Mouse (Mus musculus): ENCODE measurements around the gene Stx18. TPM values are rescaled to one million over a fixed set of nuclear protein-coding genes. Genes with fewer than 3 reads are reported as not detected.

The Stx18 gene
- total RNA-seq, 2 experiments from 2014 or later: 10.9 to 23.5 TPM

DNA sequence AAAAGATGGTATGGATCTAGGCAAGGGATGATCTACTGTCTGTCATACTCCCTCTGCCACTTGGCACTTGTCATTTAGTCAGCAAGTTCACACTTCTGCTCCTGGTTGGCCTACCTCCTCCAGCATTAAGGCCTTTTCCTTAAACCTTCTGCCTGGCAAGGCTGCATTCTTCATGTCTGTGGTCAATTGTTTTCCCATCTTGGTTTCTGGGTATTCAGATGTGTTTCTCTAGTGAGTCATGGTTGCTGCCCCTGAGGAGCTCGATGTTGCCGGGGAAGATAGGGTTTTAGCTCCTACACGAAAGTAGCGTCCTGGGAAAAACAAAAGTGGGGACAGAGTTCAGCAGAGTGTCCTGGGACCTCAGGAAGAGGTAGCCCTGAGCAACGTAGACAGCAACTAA is 80.7 kb downstream of the Stx18 start:
- no peak for ATAC-seq (replicated peaks; ENCODE audit: low FRiP score, poor library complexity, severe bottlenecking)

GRCm38 (mm10) chr5:38121699-38122098 is 83.2 kb downstream of the Stx18 start:
- ATAC-seq (replicated peaks; ENCODE audit: low FRiP score, poor library complexity, severe bottlenecking): no peak

DNA sequence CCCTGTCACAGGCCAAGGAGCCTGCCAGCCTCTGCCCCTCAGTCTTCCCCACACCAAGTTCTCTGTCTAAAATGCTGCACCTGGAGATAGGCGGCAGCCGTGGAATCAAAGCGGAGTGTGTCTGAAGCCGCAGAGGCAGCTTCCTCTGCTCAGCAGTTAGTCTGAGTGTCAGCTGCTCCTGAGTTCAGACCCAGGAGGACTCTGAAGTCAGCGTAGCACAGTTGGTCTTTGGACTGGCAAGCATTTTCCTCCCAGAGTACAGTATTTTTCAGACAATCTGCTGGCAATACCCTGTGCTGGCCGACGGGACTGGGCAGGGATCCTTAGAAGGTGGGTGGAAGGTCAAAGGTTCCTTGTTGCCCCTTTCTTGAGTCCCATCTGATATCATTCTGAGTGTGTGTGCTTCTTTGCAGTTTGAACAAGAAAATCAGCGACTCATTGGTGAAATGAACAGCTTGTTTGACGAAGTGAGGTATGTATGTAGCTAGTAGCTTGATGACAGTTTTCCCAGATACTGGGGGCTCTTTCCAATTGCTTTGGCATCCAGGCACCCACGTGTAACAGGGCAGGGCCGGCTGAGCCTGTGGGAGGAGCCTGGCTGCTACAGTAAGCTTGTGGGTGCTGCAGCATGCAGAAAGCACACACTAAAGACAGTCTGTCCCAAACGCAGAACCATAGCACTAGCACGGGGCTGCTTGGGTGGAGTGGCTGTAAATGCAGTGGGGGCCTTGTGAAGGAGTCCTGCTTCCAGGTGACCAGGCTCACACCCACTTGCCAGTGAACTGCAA is 88.2 kb downstream of the Stx18 start:
- no peak for ATAC-seq (replicated peaks; ENCODE audit: low FRiP score, poor library complexity, severe bottlenecking)

GRCm38 (mm10) chr5:38129339-38129738 is 90.8 kb downstream of the Stx18 start:
- ATAC-seq (replicated peaks; ENCODE audit: low FRiP score, poor library complexity, severe bottlenecking): no peak

DNA sequence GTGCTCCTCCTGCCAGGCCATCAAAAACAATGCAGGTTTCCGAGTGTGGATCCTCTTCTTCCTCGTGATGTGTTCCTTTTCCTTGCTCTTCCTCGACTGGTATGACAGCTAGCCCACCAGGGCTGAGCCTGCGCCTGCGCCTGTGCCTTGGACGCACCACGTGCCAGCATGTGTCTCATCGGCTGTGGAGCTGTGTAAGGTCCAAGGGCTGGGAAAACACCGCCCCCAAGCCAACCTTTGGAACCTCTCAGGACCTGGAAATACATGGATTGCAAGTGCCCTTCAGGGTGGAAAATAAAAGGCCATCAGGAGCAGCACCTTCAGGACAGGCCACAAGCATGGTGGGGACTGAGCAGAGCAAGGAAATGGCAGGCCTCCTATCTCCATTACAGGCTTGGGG is 97.7 kb downstream of the Stx18 start:
- ATAC-seq (replicated peaks; ENCODE audit: low FRiP score, poor library complexity, severe bottlenecking): no peak

DNA sequence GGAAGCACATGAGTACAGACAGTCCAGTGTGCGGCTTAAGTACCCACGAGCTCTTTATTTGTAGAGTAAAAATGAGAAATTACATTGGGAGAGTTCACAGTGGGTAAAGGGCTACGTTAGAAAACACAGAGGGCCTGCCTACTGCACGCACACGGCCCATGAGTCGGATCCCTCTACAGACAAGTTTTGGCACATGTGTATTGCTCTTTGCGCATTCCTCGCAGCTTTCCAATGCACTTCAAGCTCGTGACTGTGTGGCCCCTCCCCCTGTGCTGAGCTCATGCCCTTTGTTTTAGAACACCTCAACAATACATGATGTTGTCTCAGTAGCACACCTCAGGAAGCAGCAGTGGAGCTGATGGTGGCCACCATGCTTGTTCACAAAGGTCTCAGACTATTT is 98.6 kb downstream of the Stx18 start:
- no peak for ATAC-seq (replicated peaks; ENCODE audit: low FRiP score, poor library complexity, severe bottlenecking)

DNA sequence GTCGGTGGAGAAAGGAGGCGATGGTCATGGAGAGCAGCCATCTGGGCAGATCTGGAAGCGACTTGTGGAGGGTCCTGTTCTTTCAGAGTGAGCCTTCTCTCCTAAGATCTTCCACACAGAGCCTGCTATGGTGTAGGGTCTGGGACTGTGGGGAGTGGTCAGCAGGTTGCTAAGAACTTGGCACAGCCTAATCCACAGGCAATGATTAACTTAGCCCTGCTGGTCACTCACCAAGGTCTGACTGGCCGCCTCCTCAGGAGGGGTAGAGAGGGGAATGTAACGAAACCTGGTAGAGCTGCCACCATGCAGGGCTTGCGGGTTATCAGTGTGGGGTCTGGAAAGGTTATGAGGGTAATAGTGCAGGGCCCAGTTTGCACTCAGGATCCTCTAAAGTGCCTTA is 102.4 kb downstream of the Stx18 start:
- ATAC-seq (replicated peaks; ENCODE audit: low FRiP score, poor library complexity, severe bottlenecking): no peak

GRCm38 (mm10) chr5:38146524-38146923 is 108.0 kb downstream of the Stx18 start:
- no peak for ATAC-seq (replicated peaks; ENCODE audit: low FRiP score, poor library complexity, severe bottlenecking)

DNA sequence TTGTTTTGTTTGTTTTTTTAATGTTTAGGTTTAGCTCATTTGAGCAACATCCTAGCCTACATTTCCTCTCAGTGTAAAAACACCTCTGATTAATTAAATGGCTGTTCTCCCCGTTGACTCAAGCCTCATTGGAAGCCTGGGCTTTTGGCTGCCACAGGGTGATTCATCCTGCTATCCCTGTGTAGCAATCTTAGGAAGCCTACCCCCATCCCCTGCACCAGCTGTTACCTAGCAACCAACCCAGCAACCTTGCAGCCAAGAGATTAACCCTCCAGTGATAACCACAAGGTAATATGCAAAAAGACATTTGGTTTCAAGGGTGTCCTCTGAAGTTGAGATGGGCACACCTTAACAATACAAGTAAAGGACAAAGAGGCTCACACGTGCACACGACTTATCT is 112.7 kb downstream of the Stx18 start:
- ATAC-seq (replicated peaks; ENCODE audit: low FRiP score, poor library complexity, severe bottlenecking): no peak

DNA sequence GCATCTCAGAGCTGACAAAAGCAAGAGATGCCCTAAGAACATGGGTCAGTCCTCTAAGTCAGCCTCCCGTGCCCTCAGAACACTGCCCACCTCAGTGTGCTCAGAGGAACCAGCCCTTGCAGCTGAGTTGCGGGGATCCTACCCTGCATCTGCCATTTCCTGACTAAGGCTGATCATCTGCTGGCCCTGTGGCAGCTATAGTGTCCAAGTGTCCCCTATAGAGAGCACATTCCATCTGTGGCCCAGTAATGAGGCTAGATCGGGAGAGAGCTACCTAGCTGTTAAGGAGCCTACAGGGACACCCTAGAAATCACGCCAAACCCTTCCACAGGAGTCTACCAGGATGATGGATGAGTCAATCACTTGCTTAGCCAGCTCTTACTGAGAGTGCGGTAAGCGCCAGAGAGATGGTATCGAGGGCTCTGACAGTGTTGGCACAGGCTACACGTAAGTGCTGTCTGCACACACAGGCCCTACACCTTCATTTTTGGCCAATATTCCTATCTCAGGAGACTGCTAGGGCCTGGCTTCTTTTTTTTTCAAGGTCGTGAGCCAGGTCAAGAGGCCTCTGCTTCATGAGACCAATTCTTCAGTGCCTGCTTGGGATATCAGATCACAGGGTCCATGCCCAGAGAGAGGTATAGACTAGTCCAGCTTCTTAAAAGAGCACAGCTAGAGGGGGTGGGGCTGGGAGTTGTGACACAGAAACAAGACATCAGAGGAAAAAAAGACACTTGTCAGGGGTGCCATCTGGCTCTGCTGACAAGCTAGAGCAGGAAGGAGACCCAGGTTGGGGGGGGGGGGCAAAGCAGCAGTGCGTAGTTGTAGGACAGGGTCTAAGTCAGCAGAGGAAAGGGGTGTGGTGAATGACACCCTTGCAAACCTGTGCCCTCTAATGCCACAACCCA is 113.9 kb downstream of the Stx18 start:
- ATAC-seq (replicated peaks; ENCODE audit: low FRiP score, poor library complexity, severe bottlenecking): no peak

- no peak for ATAC-seq (replicated peaks; ENCODE audit: low FRiP score, poor library complexity, severe bottlenecking)
Measured at GRCm38 (mm10) chr5:38153636-38154035, 115.1 kb downstream of the Stx18 start.

DNA sequence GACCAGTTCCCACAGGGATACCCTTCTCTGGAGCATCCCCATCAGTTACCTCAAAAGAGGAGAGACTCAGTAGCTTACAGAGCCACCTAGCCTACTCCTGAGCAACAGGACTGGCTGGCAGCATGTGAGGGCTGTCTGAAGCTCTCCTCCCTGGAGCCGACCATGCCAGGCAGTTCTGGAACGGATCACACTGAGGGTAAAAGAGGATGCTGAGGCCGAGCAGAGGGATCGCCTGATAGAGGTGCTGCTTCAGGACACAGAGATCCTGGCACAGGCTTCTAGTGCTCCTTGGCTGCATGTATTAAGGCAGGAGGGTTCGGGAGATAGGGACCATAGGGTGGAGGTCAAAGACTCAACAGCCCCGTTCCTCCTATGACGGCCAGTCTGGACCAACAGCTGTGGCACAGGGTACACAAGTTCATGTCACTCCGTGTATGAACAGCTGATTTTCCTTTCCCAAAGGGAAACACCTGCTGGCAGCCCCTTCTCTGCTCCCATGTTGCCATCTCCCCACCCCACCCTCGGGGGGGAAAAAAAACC is 119.0 kb downstream of the Stx18 start:
- no peak for ATAC-seq (replicated peaks; ENCODE audit: low FRiP score, poor library complexity, severe bottlenecking)

DNA sequence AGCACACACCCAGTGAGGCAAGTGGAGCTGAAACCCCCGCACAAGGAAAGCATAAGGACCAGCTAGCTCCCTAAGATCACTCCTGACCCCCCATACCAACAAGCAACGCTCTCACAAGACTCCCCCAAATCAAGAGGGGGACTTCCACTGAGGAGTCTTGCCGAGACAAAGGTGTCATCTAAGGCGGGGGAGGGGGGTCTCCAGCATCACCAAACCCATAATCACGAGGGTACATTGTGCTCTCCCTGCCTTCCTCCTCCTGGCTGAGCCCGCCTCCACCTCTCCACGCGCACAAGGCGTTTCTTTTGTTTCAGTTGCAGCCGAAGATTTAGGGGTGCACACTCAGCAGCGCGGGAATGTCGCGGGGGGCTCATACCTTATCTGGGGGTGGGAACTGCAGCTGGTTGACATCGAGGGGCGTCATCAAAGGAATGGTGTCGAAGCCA is 120.0 kb downstream of the Stx18 start:
- ATAC-seq (replicated peaks; ENCODE audit: low FRiP score, poor library complexity, severe bottlenecking): no peak

DNA sequence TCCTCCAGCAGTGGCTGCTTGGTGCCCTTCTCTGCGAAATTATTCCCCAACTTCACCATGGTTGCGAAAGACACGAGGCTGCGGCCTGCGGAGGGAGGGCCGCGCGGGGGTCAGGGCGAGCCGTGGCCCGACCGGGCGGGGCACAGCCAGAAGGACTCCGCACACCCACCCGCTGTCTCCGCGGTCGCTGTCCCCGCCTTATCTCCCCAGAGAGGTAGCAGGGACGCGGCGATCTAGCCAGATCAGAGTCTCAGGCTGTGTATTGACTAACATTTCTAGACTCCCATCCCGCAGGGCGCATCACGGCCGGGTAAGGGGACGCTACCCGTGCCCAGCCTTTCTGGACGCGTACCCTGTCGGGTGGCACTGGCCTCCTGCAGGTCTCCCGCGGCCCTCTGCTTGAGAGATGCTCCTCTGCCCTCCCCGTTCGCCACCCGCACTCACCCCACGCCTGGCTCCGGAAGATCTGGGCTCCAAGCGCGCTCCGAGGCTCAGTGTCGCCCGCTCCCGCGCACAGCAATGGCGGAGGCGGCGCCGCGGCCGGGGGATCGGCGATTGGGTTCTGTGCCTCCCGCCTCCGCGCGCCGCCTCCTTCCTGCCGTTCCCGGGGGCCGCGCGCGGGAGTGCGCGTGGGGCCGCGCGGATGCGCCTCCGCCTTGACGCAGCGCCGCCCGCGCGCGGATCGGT is 120.5 kb downstream of the Stx18 start:
- ATAC-seq (replicated peaks; ENCODE audit: low FRiP score, poor library complexity, severe bottlenecking): no peak

DNA sequence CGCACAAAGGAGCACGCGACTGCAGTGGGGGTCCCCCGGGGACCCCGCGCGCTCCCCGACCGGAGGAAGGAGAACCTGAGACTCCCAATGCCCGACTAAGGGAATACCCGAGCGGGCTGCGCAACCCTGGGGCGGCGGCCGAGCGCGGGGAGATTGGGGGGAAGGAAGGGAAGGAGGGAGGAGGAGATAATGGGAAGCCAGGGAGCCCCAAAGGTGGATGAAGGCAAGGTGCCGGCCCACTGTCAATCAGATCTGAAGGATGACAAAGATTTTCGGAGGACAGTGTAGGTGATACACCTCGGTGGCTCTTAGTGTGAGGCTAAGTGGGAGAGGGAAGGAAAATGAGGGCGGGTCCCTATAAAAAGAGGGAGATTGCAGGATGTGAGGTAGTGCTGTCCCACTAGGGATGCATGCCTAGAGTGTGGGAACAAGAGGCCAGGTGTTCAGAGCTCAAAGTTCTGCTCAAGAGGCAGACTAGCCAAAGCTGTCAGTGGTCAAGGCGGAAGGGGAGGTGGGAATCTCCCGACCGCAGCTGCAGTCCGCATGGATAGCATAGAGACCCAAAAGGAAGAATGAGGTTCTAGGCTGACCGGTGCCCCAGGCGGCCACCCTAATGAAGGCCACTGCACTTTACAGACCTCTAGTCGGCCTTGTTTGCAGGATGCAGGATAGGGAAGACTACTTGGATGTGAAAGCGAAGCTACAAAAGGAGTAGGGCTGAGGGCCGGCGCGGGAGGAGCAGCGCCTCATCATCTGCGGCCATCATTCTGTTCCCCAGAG is 121.3 kb downstream of the Stx18 start, which contains the start of gene Nsg1:
Gene Nsg1, minus strand, starts transcription at position 274 of the 780 bp plus-strand sequence.
- ATAC-seq (replicated peaks; ENCODE audit: low FRiP score, poor library complexity, severe bottlenecking): no peak

DNA sequence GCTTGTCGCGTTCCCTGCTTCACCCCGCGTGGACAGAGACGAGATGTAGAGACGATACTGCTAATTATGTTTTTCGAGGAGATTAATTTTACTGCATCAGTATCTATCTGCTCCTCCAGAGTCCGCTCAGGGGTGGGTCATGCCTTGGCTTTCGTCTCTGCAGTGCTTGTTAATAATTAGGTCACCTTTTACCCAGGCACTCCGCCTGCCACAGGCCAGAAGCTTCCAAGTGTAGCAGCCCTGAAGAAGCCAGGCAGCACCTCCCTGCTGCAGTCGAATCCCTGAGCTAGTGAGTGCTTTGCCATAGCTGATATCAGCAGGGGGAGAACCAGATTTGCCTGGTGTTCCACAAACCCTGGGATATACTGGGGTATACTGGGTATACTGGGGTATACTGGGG is 130.0 kb downstream of the Stx18 start:
- ATAC-seq (replicated peaks; ENCODE audit: low FRiP score, poor library complexity, severe bottlenecking): no peak

DNA sequence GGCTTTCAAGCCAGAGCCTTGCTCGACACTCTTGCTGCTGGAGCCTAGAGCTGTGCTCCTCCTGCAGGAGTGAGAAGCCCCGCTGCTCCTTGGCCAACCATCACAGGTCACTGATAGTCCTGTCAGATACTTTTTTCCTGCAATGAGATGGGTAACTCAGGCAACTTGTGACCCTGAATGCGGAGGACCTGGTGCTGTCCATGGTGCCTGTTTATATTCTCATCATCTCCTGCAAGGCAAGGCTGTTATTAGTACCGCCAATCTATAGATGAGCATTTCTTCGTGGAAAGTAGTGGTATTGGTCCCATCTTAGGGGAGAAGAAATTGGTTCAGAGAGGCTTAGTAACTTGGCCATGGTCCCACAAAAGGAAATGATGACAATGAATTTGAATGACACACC is 135.2 kb downstream of the Stx18 start:
- no peak for ATAC-seq (replicated peaks; ENCODE audit: low FRiP score, poor library complexity, severe bottlenecking)

GRCm38 (mm10) chr5:38174256-38174912 is 135.8 kb downstream of the Stx18 start:
- no peak for ATAC-seq (replicated peaks; ENCODE audit: low FRiP score, poor library complexity, severe bottlenecking)
